Mouse (Mus musculus) heart, embryonic 10.5 days (tissue): ENCODE measurements around the gene Igsf9. TPM values are rescaled to one million over a fixed set of nuclear protein-coding genes. Genes with fewer than 3 reads are reported as not detected.
A peak's percentile ranks its signal among the peaks of the same experiment; 100 is the strongest.

ENCODE experiments used
- DNase-seq: peaks from one replicate; pipeline ENCODE4 v3.0.0-alpha.2; 2017; ENCODE audit warnings: low spot score
- H3K27ac ChIP-seq: fragments of 300-500 bp; sonication (generic); 2 replicates; pipeline ENCODE4 v1.5.1; 2016; ENCODE audit warnings: mild to moderate bottlenecking
- H3K27me3 ChIP-seq: fragments of 300-500 bp; sonication (generic); 2 replicates; pipeline ENCODE4 v1.6.1; 2016; ENCODE audit warnings: mild to moderate bottlenecking; ENCODE audit not compliant: poor library complexity, insufficient read depth, severe bottlenecking
- H3K36me3 ChIP-seq: fragments of 300-500 bp; sonication (generic); 2 replicates; pipeline ENCODE4 v1.6.1; 2016; ENCODE audit warnings: mild to moderate bottlenecking, moderate library complexity
- H3K4me1 ChIP-seq: fragments of 300-500 bp; sonication (generic); 2 replicates; pipeline ENCODE4 v1.6.1; 2016; ENCODE audit warnings: mild to moderate bottlenecking
- H3K4me3 ChIP-seq: fragments of 300-500 bp; sonication (generic); 2 replicates; pipeline ENCODE4 v1.5.1; 2016; ENCODE audit warnings: mild to moderate bottlenecking, moderate library complexity
- H3K9me3 ChIP-seq: fragments of 300-500 bp; sonication (generic); 2 replicates; pipeline ENCODE4 v1.6.1; 2016; ENCODE audit warnings: mild to moderate bottlenecking, moderate library complexity
- WGBS: fragments of 180-500 bp; shearing (Covaris S2); methylation state at CpG from one replicate; pipeline ENCODE4 v1.1.7; 2016; 5-methylcytosine and 5-hydroxymethylcytosine counted together
- polyA plus RNA-seq: library from polyadenylated mRNA; unstranded; fragments of >200 nt; fragmentation: Nextera tagmentation; extraction: Ambion mirVana; gene quantifications from 2 replicates; pipeline ENCODE4 v1.2.1, GENCODE M21; 2016

Gene Igsf9
- polyA plus RNA-seq, 1 experiment from 2014 or later: 37.5 TPM

- peaks cover 33% of the 10 kb centered on the region for H3K4me1 ChIP-seq
- no peak for DNase-seq
- peaks cover 55% of the 10 kb centered on the region; the same call in 1 of the 2 replicates for H3K27me3 ChIP-seq
- no peaks in the 10 kb centered on the region for H3K36me3 ChIP-seq
- H3K4me3 ChIP-seq: no peak overlapping the region
- WGBS: 21% methylated on average over 8 of the region's 8 CpGs
- peak overlapping the region; percentile 53 for H3K27ac ChIP-seq
- no peaks in the 10 kb centered on the region for H3K9me3 ChIP-seq
Observed at GRCm38 (mm10) chr1:172530544-172531220, 49.1 kb downstream of the Igsf9 start.

GRCm38 (mm10) chr1:172532551-172532950 is 51.0 kb downstream of the Igsf9 start:
- peaks cover 20% of the 10 kb centered on the region for H3K4me1 ChIP-seq
- under 1% methylated on average over 13 of the region's 13 CpGs for WGBS
- H3K9me3 ChIP-seq: no peaks in the 10 kb centered on the region
- H3K4me3 ChIP-seq: peak overlapping the region; percentile 51
- peaks cover 45% of the 10 kb centered on the region; the same call in 1 of the 2 replicates for H3K27me3 ChIP-seq
- no peaks in the 10 kb centered on the region for H3K36me3 ChIP-seq
- peak overlapping the region; percentile 49; the same call in 1 of the 2 replicates for H3K27ac ChIP-seq
- no peak for DNase-seq

- Histone ChIP-seq H3K27me3 (peaks cover 43% of the 10 kb centered on the region; the same call in 1 of the 2 replicates), H3K9me3 (no peaks in the 10 kb centered on the region), H3K4me1 (peaks cover 20% of the 10 kb centered on the region), H3K36me3 (no peaks in the 10 kb centered on the region), H3K27ac (no peak overlapping the region), H3K4me3 (no peak overlapping the region)
- DNase-seq: no peak
- WGBS: 69% methylated on average over 16 of the region's 16 CpGs
Observed at GRCm38 (mm10) chr1:172535116-172535515, 53.5 kb downstream of the Igsf9 start.

GRCm38 (mm10) chr1:172539827-172540226 is 58.2 kb downstream of the Igsf9 start:
- H3K4me1 ChIP-seq: no peaks in the 10 kb centered on the region
- 54% methylated on average over 6 of the region's 6 CpGs for WGBS
- H3K27ac ChIP-seq: no peak overlapping the region
- H3K9me3 ChIP-seq: no peaks in the 10 kb centered on the region
- no peak for DNase-seq
- H3K36me3 ChIP-seq: no peaks in the 10 kb centered on the region
- H3K4me3 ChIP-seq: no peak overlapping the region
- peaks cover 39% of the 10 kb centered on the region for H3K27me3 ChIP-seq

- no peak overlapping the region for H3K27ac ChIP-seq
- 50% methylated on average over 11 of the region's 11 CpGs for WGBS
- H3K4me3 ChIP-seq: no peak overlapping the region
- DNase-seq: no peak
- peaks cover 40% of the 10 kb centered on the region for H3K27me3 ChIP-seq
- no peaks in the 10 kb centered on the region for H3K36me3 ChIP-seq
- H3K4me1 ChIP-seq: no peaks in the 10 kb centered on the region
- no peaks in the 10 kb centered on the region for H3K9me3 ChIP-seq
Observed at GRCm38 (mm10) chr1:172540283-172540820, 58.8 kb downstream of the Igsf9 start.

GRCm38 (mm10) chr1:172546062-172546461 is 64.5 kb downstream of the Igsf9 start:
- peaks cover 25% of the 10 kb centered on the region for H3K4me1 ChIP-seq
- no peak overlapping the region for H3K27ac ChIP-seq
- no peaks in the 10 kb centered on the region for H3K36me3 ChIP-seq
- peaks cover 26% of the 10 kb centered on the region for H3K27me3 ChIP-seq
- no peak for DNase-seq
- H3K4me3 ChIP-seq: no peak overlapping the region
- 71% methylated on average over 4 of the region's 4 CpGs for WGBS
- H3K9me3 ChIP-seq: no peaks in the 10 kb centered on the region

Other genes starting within 250 kb of the Igsf9 start
- 0.09 and 0.12 TPM in 2 replicates for gene Atp1a4, start 223.4 kb upstream of the Igsf9 start, polyA plus RNA-seq
- 30.1 and 33.2 TPM in 2 replicates for gene Igsf8, start 220.1 kb upstream of the Igsf9 start, polyA plus RNA-seq
- 8.7 and 22.5 TPM in 2 replicates for gene Atp1a2, start 183.7 kb upstream of the Igsf9 start, polyA plus RNA-seq
- not detected in 2 replicates for gene Kcnj9, start 152.5 kb upstream of the Igsf9 start, polyA plus RNA-seq
- 0.09 TPM in 1 of 2 replicates, not detected in the other for gene Kcnj10, start 140.6 kb upstream of the Igsf9 start, polyA plus RNA-seq
- 8.0 and 8.6 TPM in 2 replicates for gene Pigm, start 105.2 kb upstream of the Igsf9 start, polyA plus RNA-seq
- 0.92 and 1.1 TPM in 2 replicates for gene Slamf9, start 6.4 kb upstream of the Igsf9 start, polyA plus RNA-seq
- gene Tagln2, start 18.3 kb downstream of the Igsf9 start, polyA plus RNA-seq: 276 and 315 TPM in 2 replicates
- 1.7 and 2.4 TPM in 2 replicates for gene Cfap45, start 39.0 kb downstream of the Igsf9 start, polyA plus RNA-seq
- gene Vsig8, start 74.2 kb downstream of the Igsf9 start, polyA plus RNA-seq: 0.12 TPM in 1 of 2 replicates, not detected in the other
- gene Slamf8, start 108.8 kb downstream of the Igsf9 start, polyA plus RNA-seq: not detected in 2 replicates
- gene Fcrl6, start 120.8 kb downstream of the Igsf9 start, polyA plus RNA-seq: not detected in 2 replicates
- 9.2 and 10.5 TPM in 2 replicates for gene Dusp23, start 151.2 kb downstream of the Igsf9 start, polyA plus RNA-seq
- gene Crp, start 216.3 kb downstream of the Igsf9 start, polyA plus RNA-seq: 0.20 TPM in 1 of 2 replicates, not detected in the other